Mouse (Mus musculus) forebrain, embryonic 12.5 days (tissue): ENCODE measurements around the gene P4htm. TPM values are rescaled to one million over a fixed set of nuclear protein-coding genes. Genes with fewer than 3 reads are reported as not detected.

Source experiments
- ATAC-seq: fragments of 200-750 bp; cut with Nextera tagmentation; 2 replicates; pipeline ENCODE4 v1.8.0; 2017; ENCODE audit warnings: moderate TSS enrichment; ENCODE audit not compliant: low FRiP score
- H3K27ac ChIP-seq: fragments of 300-500 bp; sonication (generic); 2 replicates; pipeline ENCODE4 v1.5.1; 2016; ENCODE audit warnings: mild to moderate bottlenecking
- H3K27me3 ChIP-seq: fragments of 300-500 bp; sonication (generic); 2 replicates; pipeline ENCODE4 v1.6.1; 2016; ENCODE audit warnings: mild to moderate bottlenecking
- H3K36me3 ChIP-seq: fragments of 300-500 bp; sonication (generic); replicated peaks from 2 replicates; pipeline ENCODE4 v1.6.1; 2016; ENCODE audit warnings: mild to moderate bottlenecking
- H3K4me1 ChIP-seq: fragments of 300-500 bp; sonication (generic); 2 replicates; pipeline ENCODE4 v1.6.1; 2016
- H3K4me2 ChIP-seq: fragments of 300-500 bp; sonication (generic); 2 replicates; pipeline ENCODE4 v1.6.1; 2016; ENCODE audit warnings: mild to moderate bottlenecking, moderate library complexity
- H3K4me3 ChIP-seq: fragments of 300-500 bp; sonication (generic); replicated peaks from 2 replicates; pipeline ENCODE4 v1.5.1; 2016; ENCODE audit warnings: mild to moderate bottlenecking
- H3K9ac ChIP-seq: fragments of 300-500 bp; sonication (generic); 2 replicates; pipeline ENCODE4 v1.6.1; 2016; ENCODE audit warnings: mild to moderate bottlenecking
- H3K9me3 ChIP-seq: fragments of 300-500 bp; sonication (generic); 2 replicates; pipeline ENCODE4 v1.6.1; 2016
- WGBS: fragments of 180-500 bp; shearing (Covaris S2); methylation state at CpG from one replicate; pipeline ENCODE4 v1.1.7; 2016; 5-methylcytosine and 5-hydroxymethylcytosine counted together
- polyA plus RNA-seq: library from polyadenylated mRNA; unstranded; fragments of >200 nt; fragmentation: Nextera tagmentation; extraction: Ambion mirVana; gene quantifications from 2 replicates; pipeline ENCODE4 v1.2.1, GENCODE M21; 2016

P4htm gene
- polyA plus RNA-seq, 1 experiment from 2014 or later, result 16.2 TPM

- under 1% methylated on average over 73 of the region's 73 CpGs for WGBS
Measured at GRCm38 (mm10) chr9:108566815-108567776, 30.4 kb downstream of the P4htm start, which contains the start of gene Ndufaf3. Ndufaf3 (minus strand) TSS chr9:108567434.

GRCm38 (mm10) chr9:108565881-108566814, 31.3 kb downstream of the P4htm start:
- Histone ChIP-seq H3K4me3 (peak overlapping the region; percentile 61), H3K4me2 (peak overlapping the region; percentile 98), H3K9ac (peak overlapping the region; percentile 68), H3K27ac (peak overlapping the region; percentile 97), H3K9me3 (no peaks in the 10 kb centered on the region), H3K36me3 (peaks cover 53% of the 10 kb centered on the region), H3K27me3 (no peaks in the 10 kb centered on the region), H3K4me1 (peaks cover 59% of the 10 kb centered on the region)
- WGBS, result 12% methylated on average over 35 of the region's 35 CpGs
- no peak; the same call in 1 of the 2 replicates for ATAC-seq

More at GRCm38 (mm10) chr9:108566815-108567776, 30.4 kb downstream of the P4htm start, which contains the start of gene Ndufaf3:
- H3K27ac ChIP-seq, result peak within 1 kb of the TSS; percentile 97
- H3K4me1 ChIP-seq, result peaks cover 51% of the 10 kb centered on the region
- H3K9me3 ChIP-seq, result no peaks in the 10 kb centered on the region
- peak within 1 kb of the TSS; percentile 61 for H3K4me3 ChIP-seq
- peak; percentile 80 for ATAC-seq
- H3K4me2 ChIP-seq, result peak within 1 kb of the TSS; percentile 98
- peaks cover 55% of the 10 kb centered on the region for H3K36me3 ChIP-seq
- H3K9ac ChIP-seq, result peak within 1 kb of the TSS; percentile 68
- no peaks in the 10 kb centered on the region for H3K27me3 ChIP-seq

- no peak for ATAC-seq
- WGBS, result 88% methylated on average over 6 of the region's 7 CpGs
- peaks cover 46% of the 10 kb centered on the region for H3K4me1 ChIP-seq
- no peak overlapping the region for H3K4me2 ChIP-seq
- no peak overlapping the region for H3K9ac ChIP-seq
- no peaks in the 10 kb centered on the region for H3K9me3 ChIP-seq
- no peaks in the 10 kb centered on the region for H3K27me3 ChIP-seq
- peaks cover 51% of the 10 kb centered on the region for H3K36me3 ChIP-seq
- H3K27ac ChIP-seq, result no peak overlapping the region
- no peak overlapping the region for H3K4me3 ChIP-seq
Measured at GRCm38 (mm10) chr9:108564131-108564530, 33.3 kb downstream of the P4htm start.

- no peak for ATAC-seq
- H3K4me2 ChIP-seq, result no peak overlapping the region
- 90% methylated on average over 8 of the region's 8 CpGs for WGBS
- H3K9me3 ChIP-seq, result no peaks in the 10 kb centered on the region
- H3K36me3 ChIP-seq, result peaks cover 56% of the 10 kb centered on the region
- peaks cover 41% of the 10 kb centered on the region for H3K4me1 ChIP-seq
- H3K27ac ChIP-seq, result no peak overlapping the region
- no peak overlapping the region for H3K9ac ChIP-seq
- no peak overlapping the region for H3K4me3 ChIP-seq
- no peaks in the 10 kb centered on the region for H3K27me3 ChIP-seq
Measured at GRCm38 (mm10) chr9:108563671-108564070, 33.8 kb downstream of the P4htm start.

- peaks cover 79% of the 10 kb centered on the region for H3K36me3 ChIP-seq
- H3K4me2 ChIP-seq, result peak within 1 kb of the TSS; percentile 71
- peak; percentile 98 for ATAC-seq
- H3K4me3 ChIP-seq, result peak within 1 kb of the TSS; percentile 56
- no peaks in the 10 kb centered on the region for H3K9me3 ChIP-seq
- no peaks in the 10 kb centered on the region for H3K27me3 ChIP-seq
- under 1% methylated on average over 53 of the region's 53 CpGs for WGBS
- peak within 1 kb of the TSS; percentile 76 for H3K9ac ChIP-seq
- H3K4me1 ChIP-seq, result peaks cover 18% of the 10 kb centered on the region
- peak within 1 kb of the TSS; percentile 70 for H3K27ac ChIP-seq
Measured at GRCm38 (mm10) chr9:108560227-108560841, 37.1 kb downstream of the P4htm start, which contains the start of gene Impdh2. Impdh2 (plus strand) TSS chr9:108560286.

GRCm38 (mm10) chr9:108559169-108559568, 38.3 kb downstream of the P4htm start:
- no peak for ATAC-seq
- Histone ChIP-seq H3K9ac (no peak overlapping the region), H3K9me3 (no peaks in the 10 kb centered on the region), H3K27ac (no peak overlapping the region), H3K4me2 (no peak overlapping the region), H3K4me3 (no peak overlapping the region), H3K4me1 (peaks cover 16% of the 10 kb centered on the region), H3K27me3 (no peaks in the 10 kb centered on the region), H3K36me3 (peaks cover 77% of the 10 kb centered on the region)
- WGBS, result 94% methylated on average over 4 of the region's 4 CpGs

GRCm38 (mm10) chr9:108546875-108547274, 50.6 kb downstream of the P4htm start:
- 85% methylated on average over 1 of the region's 1 CpGs for WGBS

GRCm38 (mm10) chr9:108545986-108546385, 51.5 kb downstream of the P4htm start:
- Histone ChIP-seq H3K4me3 (no peak overlapping the region), H3K36me3 (peaks cover 90% of the 10 kb centered on the region), H3K4me2 (no peak overlapping the region), H3K9me3 (no peaks in the 10 kb centered on the region), H3K9ac (no peak overlapping the region), H3K4me1 (no peaks in the 10 kb centered on the region), H3K27me3 (no peaks in the 10 kb centered on the region), H3K27ac (no peak overlapping the region)
- ATAC-seq, result no peak
- WGBS, result 96% methylated on average over 3 of the region's 3 CpGs

More at GRCm38 (mm10) chr9:108546875-108547274, 50.6 kb downstream of the P4htm start:
- Histone ChIP-seq H3K27ac (no peak overlapping the region), H3K9ac (no peak overlapping the region), H3K36me3 (peaks cover 85% of the 10 kb centered on the region), H3K4me3 (no peak overlapping the region), H3K9me3 (no peaks in the 10 kb centered on the region), H3K4me1 (no peaks in the 10 kb centered on the region), H3K4me2 (no peak overlapping the region), H3K27me3 (no peaks in the 10 kb centered on the region)
- no peak for ATAC-seq

- peaks cover 89% of the 10 kb centered on the region for H3K36me3 ChIP-seq
- H3K27me3 ChIP-seq, result no peaks in the 10 kb centered on the region
- no peak for ATAC-seq
- H3K9ac ChIP-seq, result no peak overlapping the region
- H3K9me3 ChIP-seq, result no peaks in the 10 kb centered on the region
- no peaks in the 10 kb centered on the region for H3K4me1 ChIP-seq
- no peak overlapping the region for H3K4me2 ChIP-seq
- H3K4me3 ChIP-seq, result no peak overlapping the region
- H3K27ac ChIP-seq, result no peak overlapping the region
Measured at GRCm38 (mm10) chr9:108540846-108541245, 56.6 kb downstream of the P4htm start.

- ATAC-seq, result no peak
- Histone ChIP-seq H3K4me2 (no peak overlapping the region), H3K27ac (no peak overlapping the region), H3K4me1 (no peaks in the 10 kb centered on the region), H3K4me3 (no peak overlapping the region), H3K9me3 (no peaks in the 10 kb centered on the region), H3K27me3 (no peaks in the 10 kb centered on the region), H3K9ac (no peak overlapping the region), H3K36me3 (peaks cover 74% of the 10 kb centered on the region)
- WGBS, result 92% methylated on average over 1 of the region's 1 CpGs
Measured at GRCm38 (mm10) chr9:108531496-108531895, 66.0 kb downstream of the P4htm start.

- H3K4me1 ChIP-seq, result no peaks in the 10 kb centered on the region
- no peaks in the 10 kb centered on the region for H3K9me3 ChIP-seq
- H3K4me2 ChIP-seq, result no peak overlapping the region
- H3K4me3 ChIP-seq, result no peak overlapping the region
- no peak overlapping the region for H3K27ac ChIP-seq
- peaks cover 69% of the 10 kb centered on the region for H3K36me3 ChIP-seq
- no peak for ATAC-seq
- H3K27me3 ChIP-seq, result no peaks in the 10 kb centered on the region
- H3K9ac ChIP-seq, result no peak overlapping the region
- WGBS, result 91% methylated on average over 1 of the region's 1 CpGs
Measured at GRCm38 (mm10) chr9:108530954-108531353, 66.5 kb downstream of the P4htm start.
